Mouse (Mus musculus): Measurements from ENCODE around the gene Gm13694. TPM values are rescaled to one million over a fixed set of nuclear protein-coding genes. Genes with fewer than 3 reads are reported as not detected.
"Not testable (repeated sequence)": the region's sequence is repeated elsewhere in the genome, so short reads cannot be mapped to it uniquely, and the experiment has no call there.

Gene Gm13694
- not detected in 2 replicates for polyA plus RNA-seq (2014; fragmentation: Nextera tagmentation; extraction: Ambion mirVana)

DNA sequence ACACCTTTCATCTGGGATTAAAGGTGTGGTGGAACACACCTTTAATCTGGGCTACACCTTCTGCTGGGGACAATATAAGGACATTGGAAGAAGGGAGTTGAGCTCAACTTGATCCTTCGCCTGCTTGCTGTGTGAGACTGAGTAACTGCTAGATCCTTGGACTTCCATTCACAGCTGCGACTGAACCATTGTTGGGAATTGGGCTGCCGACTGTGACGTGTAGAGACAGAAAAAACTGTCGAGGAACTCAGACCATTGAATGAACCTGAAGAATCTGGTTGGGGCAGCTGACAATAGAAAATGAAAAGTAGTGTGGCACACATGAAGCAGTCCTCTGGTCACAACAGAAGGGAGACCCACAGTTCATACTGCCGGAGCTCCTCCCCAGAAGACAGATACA, at the start of gene Gm13694:
Gm13694 (plus strand) TSS at position 301 of the 400 bp plus-strand sequence.
- WGBS = no CpG with 5 or more reads among the region's 6 CpGs
- DNase-seq (ENCODE audit: low spot score); H3K4me3 ChIP-seq (ENCODE audit: low read depth, low read length); ATAC-seq (ENCODE audit: low read depth); H3K9me3 ChIP-seq (ENCODE audit: control insufficient read depth, low read length); H3K4me2 ChIP-seq (ENCODE audit: low read depth, low read length); H3K36me3 ChIP-seq (ENCODE audit: control insufficient read depth, insufficient read depth, low read length); H3K27ac ChIP-seq (replicated peaks; ENCODE audit: low read depth, low read length); H3K4me1 ChIP-seq (ENCODE audit: control insufficient read depth, insufficient read depth, low read length); H3K27me3 ChIP-seq (replicated peaks; ENCODE audit: control insufficient read depth, insufficient read depth, low read length); H3K9ac ChIP-seq (ENCODE audit: low read depth, low read length): not testable (repeated sequence)

DNA sequence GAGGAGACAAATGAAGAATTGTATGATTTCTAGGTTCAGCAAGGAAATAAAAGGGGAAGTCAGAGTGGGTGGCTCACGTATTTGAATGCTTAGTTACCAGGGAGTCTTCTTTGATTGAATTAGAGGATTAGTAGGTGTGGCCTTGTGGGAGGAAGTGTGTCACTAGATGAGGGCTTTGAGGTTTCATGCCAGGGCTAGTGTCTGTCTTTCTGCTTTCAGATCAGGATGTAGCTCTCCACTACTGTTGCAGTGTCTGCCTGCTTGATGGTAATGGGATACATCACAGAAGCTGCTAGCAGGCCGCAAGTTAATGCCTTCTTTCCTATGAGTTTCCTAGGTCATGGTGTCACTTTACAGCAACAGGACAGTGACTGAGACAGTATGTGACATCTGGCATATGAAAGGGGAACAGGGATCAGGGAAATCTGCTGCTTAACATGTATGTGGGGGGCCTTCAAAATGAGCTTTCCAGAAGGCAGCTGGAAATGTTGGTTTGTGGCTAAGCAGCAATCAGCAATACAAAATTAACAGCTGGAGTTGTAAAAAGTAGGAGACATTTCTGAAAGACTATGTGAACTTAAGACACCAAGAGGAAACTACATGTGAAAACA, 49.1 kb upstream of the Gm13694 start:
- ATAC-seq (ENCODE audit: low read depth) (no peak), DNase-seq (ENCODE audit: low spot score) (peak; percentile 6)
- no peak overlapping the region for H3K4me2 ChIP-seq (ENCODE audit: low read depth, low read length)
- no peak overlapping the region for H3K9ac ChIP-seq (ENCODE audit: low read depth, low read length)
- WGBS = 29% methylated on average over 2 of the region's 2 CpGs
- H3K9me3 ChIP-seq (ENCODE audit: control insufficient read depth, low read length) = no peaks in the 10 kb centered on the region
- H3K4me3 ChIP-seq (ENCODE audit: low read depth, low read length) = no peak overlapping the region
- no peaks in the 10 kb centered on the region for H3K4me1 ChIP-seq (ENCODE audit: control insufficient read depth, insufficient read depth, low read length)
- H3K36me3 ChIP-seq (ENCODE audit: control insufficient read depth, insufficient read depth, low read length) = no peaks in the 10 kb centered on the region
- H3K27me3 ChIP-seq (replicated peaks; ENCODE audit: control insufficient read depth, insufficient read depth, low read length) = no peaks in the 10 kb centered on the region
- no peak overlapping the region for H3K27ac ChIP-seq (replicated peaks; ENCODE audit: low read depth, low read length)

DNA sequence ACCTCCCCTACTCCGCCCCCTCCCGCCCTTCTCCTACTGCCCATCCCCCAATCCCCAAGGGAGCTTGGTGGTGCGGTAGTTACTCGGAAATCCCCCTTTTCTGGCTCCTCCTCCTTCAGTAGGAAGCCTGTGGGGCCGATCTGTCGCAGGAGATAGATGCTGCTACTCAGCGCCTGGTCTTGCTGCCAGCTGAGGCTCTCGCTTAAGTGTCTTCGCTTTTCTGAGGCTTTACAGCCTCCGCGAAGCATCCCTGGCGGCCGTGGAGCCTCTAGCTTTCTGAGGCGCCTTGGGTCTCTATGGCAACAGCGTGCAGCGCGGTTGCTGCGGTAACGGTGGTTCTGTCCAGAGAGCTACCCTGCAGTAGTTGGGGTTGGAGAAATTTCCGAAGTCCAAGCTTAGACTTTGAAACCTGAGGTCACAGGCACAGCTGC, 37.8 kb upstream of the Gm13694 start, which contains the start of gene Zswim2:
Zswim2 (minus strand) TSS at position 298 of the 431 bp plus-strand sequence.
- Histone ChIP-seq H3K4me3 (ENCODE audit: low read depth, low read length) (peak within 1 kb of the TSS; percentile 29), H3K27ac (replicated peaks; ENCODE audit: low read depth, low read length) (no peak within 1 kb of the TSS), H3K4me2 (ENCODE audit: low read depth, low read length) (peak within 1 kb of the TSS; percentile 58), H3K9me3 (ENCODE audit: control insufficient read depth, low read length) (no peaks in the 10 kb centered on the region), H3K27me3 (replicated peaks; ENCODE audit: control insufficient read depth, insufficient read depth, low read length) (no peaks in the 10 kb centered on the region; the same call in 1 of the 2 replicates), H3K36me3 (ENCODE audit: control insufficient read depth, insufficient read depth, low read length) (no peaks in the 10 kb centered on the region), H3K4me1 (ENCODE audit: control insufficient read depth, insufficient read depth, low read length) (no peaks in the 10 kb centered on the region), H3K9ac (ENCODE audit: low read depth, low read length) (peak within 1 kb of the TSS; percentile 49; the same call in 1 of the 2 replicates)
- DNase-seq (ENCODE audit: low spot score) (peak; percentile 88), ATAC-seq (ENCODE audit: low read depth) (peak; percentile 95)
- WGBS = under 1% methylated on average over 20 of the region's 20 CpGs

GRCm38 (mm10) chr2:83941378-83941777, 37.4 kb upstream of the Gm13694 start:
- ATAC-seq (ENCODE audit: low read depth) (peak; percentile 53), DNase-seq (ENCODE audit: low spot score) (peak; percentile 23)
- H3K27ac ChIP-seq (replicated peaks; ENCODE audit: low read depth, low read length) = no peak overlapping the region
- H3K4me3 ChIP-seq (ENCODE audit: low read depth, low read length) = peak overlapping the region; percentile 29
- H3K4me2 ChIP-seq (ENCODE audit: low read depth, low read length) = peak overlapping the region; percentile 58
- no peak overlapping the region for H3K9ac ChIP-seq (ENCODE audit: low read depth, low read length)
- no peaks in the 10 kb centered on the region for H3K9me3 ChIP-seq (ENCODE audit: control insufficient read depth, low read length)
- no peaks in the 10 kb centered on the region for H3K4me1 ChIP-seq (ENCODE audit: control insufficient read depth, insufficient read depth, low read length)
- no peaks in the 10 kb centered on the region; the same call in 1 of the 2 replicates for H3K27me3 ChIP-seq (replicated peaks; ENCODE audit: control insufficient read depth, insufficient read depth, low read length)
- WGBS = 22% methylated on average over 3 of the region's 3 CpGs
- H3K36me3 ChIP-seq (ENCODE audit: control insufficient read depth, insufficient read depth, low read length) = no peaks in the 10 kb centered on the region

DNA sequence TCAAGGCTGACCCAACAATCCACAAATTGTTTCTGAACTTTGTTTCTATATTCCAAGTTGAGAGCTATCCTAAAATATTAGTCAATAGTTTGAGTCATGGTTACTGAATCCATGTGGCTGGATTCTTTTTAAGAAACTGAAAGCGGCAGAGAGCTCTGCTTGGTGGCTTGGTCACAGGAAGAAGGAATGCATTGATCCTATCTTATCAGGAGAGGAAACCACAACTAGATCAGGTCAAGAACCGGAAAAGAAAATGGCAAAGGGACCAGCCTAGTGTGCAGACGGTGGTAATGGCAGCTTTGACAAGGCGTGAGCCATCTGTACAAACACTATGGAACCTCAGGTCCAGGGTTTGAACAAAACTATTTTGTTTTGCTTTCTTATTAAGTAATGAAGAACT, 36.9 kb upstream of the Gm13694 start:
- Histone ChIP-seq H3K4me3 (ENCODE audit: low read depth, low read length) (no peak overlapping the region), H3K9me3 (ENCODE audit: control insufficient read depth, low read length) (no peaks in the 10 kb centered on the region), H3K9ac (ENCODE audit: low read depth, low read length) (no peak overlapping the region), H3K36me3 (ENCODE audit: control insufficient read depth, insufficient read depth, low read length) (no peaks in the 10 kb centered on the region), H3K27me3 (replicated peaks; ENCODE audit: control insufficient read depth, insufficient read depth, low read length) (no peaks in the 10 kb centered on the region; the same call in 1 of the 2 replicates), H3K4me2 (ENCODE audit: low read depth, low read length) (no peak overlapping the region), H3K4me1 (ENCODE audit: control insufficient read depth, insufficient read depth, low read length) (no peaks in the 10 kb centered on the region), H3K27ac (replicated peaks; ENCODE audit: low read depth, low read length) (no peak overlapping the region)
- 61% methylated on average over 4 of the region's 4 CpGs for WGBS
- ATAC-seq (ENCODE audit: low read depth) (no peak), DNase-seq (ENCODE audit: low spot score) (no peak)

- ATAC-seq (ENCODE audit: low read depth); H3K4me1 ChIP-seq (ENCODE audit: control insufficient read depth, insufficient read depth, low read length); DNase-seq (ENCODE audit: low spot score); H3K27ac ChIP-seq (replicated peaks; ENCODE audit: low read depth, low read length); H3K9me3 ChIP-seq (ENCODE audit: control insufficient read depth, low read length); H3K9ac ChIP-seq (ENCODE audit: low read depth, low read length); H3K4me2 ChIP-seq (ENCODE audit: low read depth, low read length); H3K36me3 ChIP-seq (ENCODE audit: control insufficient read depth, insufficient read depth, low read length); H3K27me3 ChIP-seq (replicated peaks; ENCODE audit: control insufficient read depth, insufficient read depth, low read length); H3K4me3 ChIP-seq (ENCODE audit: low read depth, low read length): not testable (repeated sequence)
- WGBS = no CpG with 5 or more reads among the region's 6 CpGs
Measured at GRCm38 (mm10) chr2:83955393-83955792, 23.3 kb upstream of the Gm13694 start, which contains the start of gene Gm13698. Gene Gm13698 (plus strand): TSS chr2:83955693.

- H3K4me1 ChIP-seq (ENCODE audit: control insufficient read depth, insufficient read depth, low read length); H3K27me3 ChIP-seq (replicated peaks; ENCODE audit: control insufficient read depth, insufficient read depth, low read length); H3K4me2 ChIP-seq (ENCODE audit: low read depth, low read length); H3K27ac ChIP-seq (replicated peaks; ENCODE audit: low read depth, low read length); H3K9ac ChIP-seq (ENCODE audit: low read depth, low read length); ATAC-seq (ENCODE audit: low read depth); H3K36me3 ChIP-seq (ENCODE audit: control insufficient read depth, insufficient read depth, low read length); H3K9me3 ChIP-seq (ENCODE audit: control insufficient read depth, low read length); DNase-seq (ENCODE audit: low spot score); H3K4me3 ChIP-seq (ENCODE audit: low read depth, low read length): not testable (repeated sequence)
- no CpG with 5 or more reads among the region's 6 CpGs for WGBS
Measured at GRCm38 (mm10) chr2:83961203-83961602, 17.5 kb upstream of the Gm13694 start, which contains the start of gene Gm13693. Gene Gm13693 (plus strand): TSS chr2:83961503.

GRCm38 (mm10) chr2:83967013-83967412, 11.7 kb upstream of the Gm13694 start, which contains the start of gene Gm13695:
Gene Gm13695 (plus strand): TSS chr2:83967313.
- H3K9me3 ChIP-seq (ENCODE audit: control insufficient read depth, low read length); DNase-seq (ENCODE audit: low spot score); H3K27ac ChIP-seq (replicated peaks; ENCODE audit: low read depth, low read length); H3K9ac ChIP-seq (ENCODE audit: low read depth, low read length); ATAC-seq (ENCODE audit: low read depth); H3K4me1 ChIP-seq (ENCODE audit: control insufficient read depth, insufficient read depth, low read length); H3K27me3 ChIP-seq (replicated peaks; ENCODE audit: control insufficient read depth, insufficient read depth, low read length); H3K4me3 ChIP-seq (ENCODE audit: low read depth, low read length); H3K4me2 ChIP-seq (ENCODE audit: low read depth, low read length); H3K36me3 ChIP-seq (ENCODE audit: control insufficient read depth, insufficient read depth, low read length): not testable (repeated sequence)
- WGBS = no CpG with 5 or more reads among the region's 6 CpGs

- not testable (repeated sequence) for ATAC-seq (ENCODE audit: low read depth); H3K9me3 ChIP-seq (ENCODE audit: control insufficient read depth, low read length); H3K4me1 ChIP-seq (ENCODE audit: control insufficient read depth, insufficient read depth, low read length); DNase-seq (ENCODE audit: low spot score); H3K4me3 ChIP-seq (ENCODE audit: low read depth, low read length); H3K27me3 ChIP-seq (replicated peaks; ENCODE audit: control insufficient read depth, insufficient read depth, low read length); H3K9ac ChIP-seq (ENCODE audit: low read depth, low read length); H3K36me3 ChIP-seq (ENCODE audit: control insufficient read depth, insufficient read depth, low read length); H3K4me2 ChIP-seq (ENCODE audit: low read depth, low read length); H3K27ac ChIP-seq (replicated peaks; ENCODE audit: low read depth, low read length)
- no CpG with 5 or more reads among the region's 6 CpGs for WGBS
Measured at GRCm38 (mm10) chr2:83972823-83973222, 5.9 kb upstream of the Gm13694 start, which contains the start of gene Gm13696. Gene Gm13696 (plus strand): TSS chr2:83973123.
